Mouse (Mus musculus) erythroid progenitor cell, adult 5-6 weeks (primary cell): ENCODE data around the gene Tada2b. TPM values are rescaled to one million over a fixed set of nuclear protein-coding genes. Genes with fewer than 3 reads are reported as not detected.

Source experiments
- ATAC-seq: replicated peaks from 2 replicates; pipeline ENCODE4 v1.8.0; 2016; ENCODE audit warnings: moderate number of reproducible peaks, mild to moderate bottlenecking, moderate TSS enrichment, inconsistent platforms; ENCODE audit not compliant: poor library complexity, low FRiP score, severe bottlenecking
- total RNA-seq, 2 experiments: library from RNA; stranded (forward) in 1 of 2; stranded (reverse) in 1 of 2; fragments of 150-400 nt in 1 of 2; fragments of 186-747, 209-891 nt in 1 of 2; gene quantifications; 2 replicates each; pipeline versions ENCODE4 v1.2.3 to v1.2.4; 2015 to 2017; ENCODE audit warnings: low replicate concordance in 2 of 2

The Tada2b gene
- 10.5 and 13.8 TPM in 2 replicates for total RNA-seq (2015; ENCODE audit: low replicate concordance)
- total RNA-seq (2017; ENCODE audit: low replicate concordance): 7.6 and 16.3 TPM in 2 replicates

DNA sequence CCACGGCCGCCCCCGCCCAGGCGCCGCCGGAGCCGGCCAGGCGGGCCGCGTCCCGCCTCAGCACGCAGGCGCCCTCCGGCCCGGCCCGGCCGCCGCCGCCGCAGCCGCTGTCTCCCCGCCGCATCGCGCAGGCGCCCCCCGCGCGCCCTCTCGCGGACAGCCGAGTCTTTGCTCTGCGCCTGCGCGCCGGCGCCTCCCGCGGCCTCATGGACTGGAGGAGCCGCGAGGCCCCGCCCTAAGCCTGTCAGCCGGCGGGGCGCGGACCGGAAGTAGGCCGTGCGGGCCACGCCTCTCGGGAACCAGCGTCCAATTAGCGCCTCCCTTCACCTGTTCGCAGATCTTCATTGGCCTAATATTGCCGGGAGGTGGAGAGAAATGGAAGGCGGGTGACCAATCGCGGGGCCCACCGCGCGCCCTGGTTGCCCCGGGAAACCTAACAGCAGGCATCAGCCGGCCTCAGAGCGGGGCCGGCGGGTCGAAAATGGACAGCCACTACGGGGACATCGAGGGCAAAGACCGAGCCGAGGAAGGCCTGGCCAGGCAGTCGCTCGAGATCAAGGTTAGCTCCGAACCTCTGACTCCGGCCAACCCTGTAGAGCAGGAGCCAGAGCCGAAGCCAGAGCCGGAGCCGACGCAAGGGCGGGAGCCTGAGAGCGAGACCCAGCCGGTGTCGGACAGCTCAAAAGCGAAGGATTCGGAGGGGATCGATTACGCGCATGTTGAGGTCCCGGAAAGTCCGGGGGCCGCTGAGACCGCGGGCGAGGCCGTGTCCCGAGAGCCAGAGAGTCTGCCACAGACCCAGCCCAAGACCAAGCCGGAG, at the start of gene Tada2b, which contains the start of gene Ccdc96:
Gene Tada2b, minus strand, starts transcription at position 115 of the 820 bp plus-strand sequence.
Gene Ccdc96, plus strand, starts transcription at position 418 of the 820 bp plus-strand sequence.
- peak; percentile 92 for ATAC-seq

GRCm38 (mm10) chr5:36530129-36530751, 46.2 kb upstream of the Tada2b start:
- ATAC-seq: peak; percentile 90

DNA sequence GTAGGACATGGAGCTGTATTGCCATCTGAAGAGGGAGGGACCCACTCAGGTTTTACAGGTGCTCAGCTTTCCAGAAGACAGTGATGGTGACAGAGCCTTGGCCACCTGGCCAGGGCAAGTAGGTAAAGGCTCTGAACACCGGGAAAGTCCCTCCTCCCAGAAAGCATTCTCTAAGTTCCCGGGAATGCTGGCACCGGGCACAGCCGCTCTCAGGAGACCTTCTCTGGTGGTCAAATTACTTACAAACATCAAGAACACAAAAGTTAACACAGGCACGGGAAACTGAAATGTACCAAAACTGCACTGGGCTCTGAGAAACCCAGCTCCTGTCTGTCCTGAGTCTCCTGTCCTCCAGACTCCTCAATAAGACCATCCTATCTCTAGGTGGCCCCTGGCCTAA, 45.6 kb upstream of the Tada2b start:
- no peak; the same call in 1 of the 2 replicates for ATAC-seq

GRCm38 (mm10) chr5:36526921-36527320, 42.8 kb upstream of the Tada2b start:
- ATAC-seq: no peak

DNA sequence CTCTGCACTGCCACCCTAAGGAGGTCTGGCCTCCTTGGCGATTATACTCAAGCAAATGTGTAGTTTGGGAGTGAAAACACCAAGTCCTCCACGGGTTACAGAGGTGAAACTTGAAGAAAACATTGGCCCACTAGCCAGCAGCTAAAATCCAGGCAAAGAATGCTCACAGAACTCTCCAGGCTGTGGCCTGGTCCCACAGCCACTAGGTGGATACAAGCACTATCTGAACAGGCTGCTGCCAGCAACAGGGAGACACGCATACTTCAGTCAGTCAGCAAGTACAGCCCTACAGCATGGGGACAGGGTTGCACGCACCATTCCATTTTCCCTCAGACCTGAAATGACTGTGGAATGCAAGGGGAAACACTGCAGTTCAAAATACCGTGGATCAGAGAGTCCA, 42.2 kb upstream of the Tada2b start:
- ATAC-seq: no peak

- ATAC-seq: no peak
Measured at GRCm38 (mm10) chr5:36525216-36525615, 41.1 kb upstream of the Tada2b start.

- ATAC-seq: no peak
Measured at GRCm38 (mm10) chr5:36523219-36523703, 39.2 kb upstream of the Tada2b start.

DNA sequence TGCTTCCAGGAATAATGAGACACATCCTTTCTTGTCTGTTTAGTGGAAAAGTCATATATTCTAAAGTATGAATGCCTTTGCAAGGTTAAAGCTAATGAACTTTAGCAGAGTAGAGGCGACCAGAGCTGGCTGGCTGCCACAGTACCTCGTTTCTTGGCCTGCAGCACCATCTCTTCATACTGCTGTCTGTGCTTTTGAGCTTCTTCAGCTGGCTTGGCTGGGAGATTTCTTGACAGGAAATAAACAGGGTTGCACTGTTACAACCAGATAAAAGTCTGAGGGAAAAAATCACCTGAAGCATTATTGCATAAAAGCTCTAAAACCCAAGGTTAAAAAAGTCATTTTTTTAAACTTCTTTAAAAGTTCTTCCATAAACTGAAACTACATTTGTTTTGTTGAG, 38.7 kb upstream of the Tada2b start:
- no peak for ATAC-seq

DNA sequence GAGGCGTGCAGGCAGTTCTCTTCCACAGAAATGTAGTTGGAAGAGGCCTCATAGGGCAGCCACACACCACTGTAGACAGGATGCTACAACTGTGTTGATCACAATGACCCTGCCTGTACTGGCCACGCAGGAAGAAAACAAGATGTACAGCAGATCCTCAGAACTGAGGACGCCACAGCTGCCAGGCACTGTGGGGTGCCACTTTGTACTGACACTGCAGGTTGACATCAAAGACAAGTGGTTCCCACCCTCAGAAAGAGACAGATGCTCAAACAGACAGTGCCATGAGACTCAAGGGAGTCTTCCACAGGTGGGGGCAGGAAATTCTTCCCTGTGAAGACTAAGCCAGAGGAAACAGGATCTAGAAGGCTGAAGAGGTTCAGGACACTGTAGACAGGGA, 35.7 kb upstream of the Tada2b start:
- ATAC-seq: no peak

- no peak for ATAC-seq
Measured at GRCm38 (mm10) chr5:36517596-36517995, 33.5 kb upstream of the Tada2b start.

DNA sequence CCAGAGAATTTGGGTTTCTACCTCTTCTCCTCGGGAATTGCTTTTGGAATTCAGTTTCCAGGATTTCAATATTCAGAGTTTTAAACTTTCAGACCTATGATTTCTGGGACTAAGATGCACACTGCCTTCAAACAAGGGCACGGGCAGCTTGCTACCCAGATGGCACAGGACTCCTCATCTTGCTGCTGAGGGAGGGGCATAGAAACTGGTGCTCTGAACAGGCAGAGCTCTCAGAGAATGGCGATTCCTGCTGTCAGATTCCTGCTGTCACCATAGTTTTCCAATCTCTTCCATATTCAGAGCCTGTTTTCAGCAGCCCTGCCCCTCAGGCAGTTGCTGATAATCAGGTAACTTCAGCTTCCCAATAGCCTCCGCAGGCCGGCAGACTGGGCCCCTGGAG, 31.5 kb upstream of the Tada2b start:
- no peak for ATAC-seq

DNA sequence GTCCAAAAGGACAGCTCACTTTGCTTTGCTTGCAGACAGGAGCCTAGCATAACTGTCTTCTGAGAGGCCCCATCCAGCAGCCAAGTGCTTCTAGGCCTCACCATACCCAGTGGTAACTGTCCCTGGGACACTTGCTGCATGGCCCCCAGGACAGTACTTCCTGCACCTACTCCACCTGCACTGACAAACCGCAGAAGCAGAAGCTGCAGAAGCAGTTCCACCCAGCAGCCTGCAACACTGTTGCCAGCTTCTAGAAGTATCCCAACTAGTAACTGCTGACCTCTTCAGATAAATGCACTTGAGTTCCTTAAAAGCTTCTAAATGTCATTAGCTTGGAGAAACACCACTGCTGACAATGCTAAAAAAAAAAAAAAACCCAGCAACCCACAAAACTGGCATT, 31.0 kb upstream of the Tada2b start:
- ATAC-seq: no peak

DNA sequence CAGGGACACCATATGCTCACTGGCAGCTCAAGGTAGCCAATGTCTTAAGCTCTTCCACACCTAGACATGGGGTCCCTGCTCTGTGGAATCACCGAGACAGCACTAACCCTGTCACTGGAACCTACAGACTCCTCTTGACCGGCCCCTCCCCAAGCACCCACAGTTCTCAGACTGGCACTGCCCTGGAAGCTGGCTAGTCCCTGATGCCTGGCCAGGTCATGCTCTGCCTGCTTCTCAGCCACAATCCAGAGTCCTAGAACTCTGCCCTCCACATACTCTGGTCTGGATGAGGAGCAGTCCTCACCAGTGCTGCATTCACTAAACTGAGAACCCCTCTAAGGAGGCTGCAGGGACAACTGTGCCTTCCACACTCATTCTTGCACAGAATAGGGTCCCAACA, 26.9 kb upstream of the Tada2b start:
- ATAC-seq: no peak

GRCm38 (mm10) chr5:36508351-36508750, 24.3 kb upstream of the Tada2b start:
- no peak for ATAC-seq

DNA sequence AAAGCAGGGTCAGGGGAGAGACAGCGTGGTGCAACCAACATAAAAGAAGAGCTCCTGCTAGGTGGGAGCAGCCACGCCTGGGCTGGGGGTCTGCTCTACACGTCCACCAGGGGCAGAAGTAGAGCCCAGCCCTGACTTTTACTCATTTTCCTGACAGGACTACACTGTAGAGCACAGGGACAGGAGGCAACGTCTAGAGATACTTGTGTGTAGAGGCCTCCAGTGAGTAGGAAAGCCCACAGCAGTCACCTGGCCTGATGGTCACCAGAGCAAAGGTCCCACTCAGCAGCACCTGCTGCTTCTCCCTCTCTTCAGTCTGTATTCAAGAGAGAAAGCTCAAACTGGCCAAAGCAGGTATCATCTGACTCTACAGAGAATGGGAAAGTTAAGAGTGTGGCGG, 21.6 kb upstream of the Tada2b start:
- ATAC-seq: no peak

DNA sequence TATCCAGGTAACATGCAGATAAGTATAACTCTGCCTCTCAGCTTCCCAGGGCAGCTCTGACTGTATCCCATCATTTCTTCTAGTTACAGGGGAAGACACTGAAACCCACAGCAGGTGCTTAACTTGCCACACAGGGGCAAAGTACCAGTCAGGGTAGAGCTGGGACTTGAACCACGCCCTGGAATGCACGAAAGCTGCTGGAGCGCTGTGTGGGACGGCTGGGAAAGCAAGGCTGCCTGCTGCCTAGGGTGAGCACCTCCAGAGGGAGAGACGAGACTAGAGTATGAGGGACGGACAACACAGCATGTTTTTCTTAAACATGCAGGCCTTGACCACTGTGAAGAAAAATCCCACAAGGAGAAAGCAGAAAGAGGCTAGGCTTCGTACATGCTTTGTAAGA, 21.1 kb upstream of the Tada2b start:
- no peak for ATAC-seq

DNA sequence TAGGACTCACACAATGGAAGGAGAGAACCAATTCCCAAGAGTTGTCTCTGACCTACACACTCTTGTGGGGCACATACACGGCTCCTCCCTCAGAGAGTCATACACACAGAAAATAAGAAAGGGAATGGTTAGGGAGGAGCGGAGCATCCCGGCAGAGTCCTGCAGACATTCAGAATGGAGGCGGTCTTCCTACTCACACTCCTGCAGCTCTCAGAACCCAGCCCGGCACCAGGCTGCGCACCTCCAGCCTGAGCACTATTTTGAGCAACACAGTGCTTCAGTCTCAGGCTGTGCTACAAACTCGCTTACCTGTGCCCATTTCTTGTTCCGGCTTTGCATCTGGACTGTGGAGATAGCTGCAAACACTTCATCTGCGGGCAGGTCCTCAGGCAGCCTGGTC, 10.6 kb upstream of the Tada2b start:
- no peak for ATAC-seq

- no peak for ATAC-seq
Measured at GRCm38 (mm10) chr5:36493919-36494318, 9.8 kb upstream of the Tada2b start.

- ATAC-seq: no peak
Measured at GRCm38 (mm10) chr5:36489225-36489624, 5.1 kb upstream of the Tada2b start.

DNA sequence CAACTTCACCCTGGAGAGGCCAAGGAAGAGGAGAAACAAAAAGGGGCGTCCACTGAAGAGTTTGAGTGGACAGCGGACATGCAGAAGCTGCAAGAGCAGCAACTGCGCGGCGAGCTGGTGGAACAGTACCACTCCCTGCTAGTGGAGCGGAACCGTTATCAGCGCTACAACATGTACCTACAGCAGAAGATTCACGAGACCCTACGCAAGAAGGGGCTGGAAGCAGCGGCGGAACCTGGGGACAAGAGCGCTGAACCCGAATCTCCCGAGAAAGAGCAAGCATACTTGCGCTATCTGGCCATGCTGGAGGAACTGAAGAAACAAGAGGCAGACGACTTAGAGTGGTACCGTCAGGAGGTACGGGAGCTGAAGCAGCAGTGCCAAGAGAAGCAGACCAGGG, 1.2 kb upstream of the Tada2b start:
- no peak for ATAC-seq
